Mouse (Mus musculus) cerebellum, postnatal 4 days (tissue): Measurements from ENCODE around the gene Col27a1.

ENCODE experiments used
- DNase-seq, 2 experiments: peaks; one replicate each; pipeline ENCODE4 v3.0.0; 2022; ENCODE audit warnings: low spot score in 2 of 2, mixed read lengths in 1 of 2

Col27a1 gene

DNA sequence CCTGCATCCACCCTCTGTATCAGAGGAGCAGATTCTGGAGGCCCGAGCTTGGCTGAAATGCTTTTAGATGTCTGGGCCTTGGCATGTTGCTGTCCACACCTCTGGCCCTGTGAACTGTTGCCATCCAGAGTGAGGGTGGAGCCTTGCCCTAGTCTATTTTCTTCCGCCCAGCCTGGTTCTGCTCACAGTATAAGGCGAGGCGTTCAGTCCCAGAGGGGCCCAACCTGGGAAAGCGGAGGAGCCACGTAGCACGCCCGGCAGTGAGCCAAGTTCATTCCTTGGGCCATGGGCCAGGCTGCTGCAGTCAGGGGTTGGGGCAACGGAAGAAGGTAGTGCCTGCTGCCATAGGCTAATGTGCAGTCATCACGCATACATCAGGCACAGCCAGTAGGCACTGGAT, 46.7 kb downstream of the Col27a1 start:
- no peak for DNase-seq

GRCm38 (mm10) chr4:63262941-63263340, 49.1 kb downstream of the Col27a1 start:
- no peak for DNase-seq

DNA sequence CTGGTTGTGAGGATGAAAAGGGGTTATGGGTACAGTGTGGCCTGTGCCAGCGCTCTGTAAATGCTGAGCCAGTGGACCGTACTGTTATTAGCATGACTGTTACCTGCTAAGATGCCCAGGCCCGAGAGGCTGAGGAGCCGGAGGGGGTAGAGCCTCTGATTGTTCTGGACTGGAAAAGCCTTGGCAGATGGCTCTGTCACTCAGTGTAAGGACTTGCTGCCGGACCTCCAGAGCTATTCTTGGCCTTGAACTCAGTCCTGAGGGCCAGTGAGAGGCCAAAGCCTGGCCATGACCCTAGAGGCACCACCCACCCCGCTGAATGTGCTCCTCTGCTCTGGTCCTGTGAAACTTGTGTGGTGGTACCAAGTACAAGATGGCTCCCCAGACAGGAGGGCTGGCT, 52.5 kb downstream of the Col27a1 start:
- DNase-seq = no peak

DNA sequence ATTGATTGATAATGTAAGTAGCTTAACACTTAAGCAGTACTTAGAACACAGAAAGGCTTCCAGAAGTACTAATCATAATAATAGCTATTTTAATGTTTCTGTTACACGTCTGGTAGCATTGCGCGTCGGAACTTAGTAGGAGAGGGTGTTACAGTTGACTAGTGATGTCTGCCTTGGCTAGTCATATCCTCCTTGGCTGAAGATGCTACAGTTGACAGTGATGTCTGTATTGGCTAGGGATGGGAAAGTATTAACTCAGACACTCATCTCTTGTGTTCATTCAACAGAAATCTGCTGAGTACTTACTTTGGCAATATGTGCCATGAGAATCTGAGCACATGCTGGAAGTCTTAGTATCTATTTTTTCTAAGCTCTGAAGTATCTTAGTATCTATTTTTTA, 53.3 kb downstream of the Col27a1 start:
- no peak for DNase-seq

GRCm38 (mm10) chr4:63267586-63267985, 53.8 kb downstream of the Col27a1 start:
- DNase-seq = peak in 1 of 2 experiments; percentile 32

GRCm38 (mm10) chr4:63268777-63269176, 55.0 kb downstream of the Col27a1 start:
- no peak for DNase-seq

- no peak for DNase-seq
These were observed 60.7 kb downstream of the Col27a1 start for GRCm38 (mm10) chr4:63274516-63274915.

DNA sequence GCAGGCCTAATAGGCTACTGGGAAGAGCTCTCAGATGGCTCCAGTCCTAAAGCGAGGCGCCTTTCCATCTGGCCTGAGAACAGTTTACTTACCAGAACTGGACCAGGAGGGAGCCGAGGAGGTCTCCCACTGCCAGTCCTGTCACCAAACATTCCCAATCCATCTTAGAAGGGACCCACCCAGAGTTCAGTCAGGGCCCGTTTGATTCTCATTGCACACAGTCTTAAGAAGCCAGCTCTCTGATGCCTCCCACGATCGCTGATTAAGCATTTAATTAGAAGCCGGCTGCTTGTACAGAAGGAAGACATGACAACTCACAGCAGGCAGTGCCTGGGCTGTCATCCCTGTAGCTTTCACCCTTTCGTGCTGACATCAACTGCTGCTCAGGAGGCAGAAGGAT, 61.4 kb downstream of the Col27a1 start:
- no peak for DNase-seq

- DNase-seq = no peak
These were observed 62.8 kb downstream of the Col27a1 start for GRCm38 (mm10) chr4:63276571-63276970.

DNA sequence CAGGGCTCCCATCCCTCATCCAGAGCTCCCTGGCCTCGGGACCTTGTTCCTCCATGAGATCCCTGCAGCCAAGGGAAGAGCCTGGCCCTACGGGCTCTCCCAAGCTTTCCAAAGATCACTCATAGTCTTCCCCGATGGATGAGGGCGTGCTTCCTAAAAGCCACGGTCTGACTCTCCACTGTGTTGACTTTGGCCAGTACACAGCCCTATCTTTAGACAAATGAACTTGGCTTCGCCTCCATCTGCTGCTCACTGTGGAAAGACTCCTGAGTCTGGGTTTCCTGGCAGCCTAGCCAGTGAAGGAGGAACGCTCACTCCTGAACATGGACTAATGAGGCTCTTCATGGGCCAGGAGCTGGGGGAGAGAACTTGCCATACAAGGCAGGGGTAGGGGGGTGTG, 65.0 kb downstream of the Col27a1 start:
- DNase-seq = no peak

DNA sequence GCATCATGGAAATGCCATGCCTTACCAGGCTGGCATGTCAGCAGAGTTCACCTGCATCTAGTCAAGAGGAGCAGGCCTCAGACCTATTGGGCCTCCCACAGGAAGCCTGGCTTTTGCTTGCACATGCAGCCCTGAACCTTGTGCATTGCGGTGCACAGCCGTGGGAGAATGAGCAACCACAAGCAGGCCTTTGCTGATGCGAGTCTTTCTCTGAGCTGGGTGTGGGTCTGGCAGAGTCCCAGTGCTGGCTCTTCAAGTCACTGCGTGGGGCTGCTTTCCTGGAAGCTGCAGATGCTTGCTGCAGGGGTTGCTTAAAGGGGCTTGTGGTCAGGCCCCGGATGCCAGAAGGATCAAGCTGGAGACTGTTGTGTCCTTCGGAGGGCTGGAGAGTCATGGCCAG, 67.9 kb downstream of the Col27a1 start:
- DNase-seq = no peak

- no peak for DNase-seq
These were observed 69.5 kb downstream of the Col27a1 start for GRCm38 (mm10) chr4:63283319-63283718.

DNA sequence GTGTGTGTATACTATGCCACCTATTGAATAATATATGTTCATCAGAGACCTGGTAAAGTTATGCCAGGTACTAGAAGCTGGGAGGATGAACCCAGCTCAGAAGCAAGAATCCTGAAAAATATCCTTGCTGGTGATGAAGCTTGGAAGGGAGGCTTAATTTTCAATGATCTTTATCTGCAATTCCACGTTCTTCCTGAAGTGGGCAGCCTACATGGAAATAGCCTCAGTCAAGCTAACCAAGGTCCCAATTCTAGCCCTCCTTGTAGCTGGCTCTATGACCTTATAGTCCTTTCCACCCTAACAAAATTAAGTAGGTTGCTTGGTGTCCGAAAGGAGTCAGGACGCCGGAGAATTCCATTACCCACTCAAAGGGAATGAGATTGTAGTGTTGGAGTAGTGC, 72.2 kb downstream of the Col27a1 start:
- DNase-seq = no peak

DNA sequence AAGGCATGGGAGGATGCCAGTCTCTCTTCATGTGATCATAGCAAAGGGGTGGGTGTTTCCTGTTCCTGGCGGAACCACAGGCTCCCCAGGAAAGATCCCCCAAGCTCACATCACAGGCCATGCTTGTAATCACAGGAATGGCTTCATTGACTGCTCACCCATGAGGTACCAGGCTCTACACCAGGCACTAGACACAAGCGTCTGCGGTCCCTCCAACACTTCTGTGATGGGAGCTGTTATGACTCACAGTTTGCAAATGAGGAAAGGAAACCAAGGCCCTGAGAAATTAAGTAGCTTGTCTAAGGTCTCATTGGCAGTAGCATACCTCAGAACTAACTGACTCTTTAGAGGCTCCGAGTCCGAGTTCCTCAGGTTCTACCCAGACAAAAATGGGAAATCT, 74.7 kb downstream of the Col27a1 start:
- no peak for DNase-seq

GRCm38 (mm10) chr4:63290081-63290480, 76.3 kb downstream of the Col27a1 start:
- DNase-seq = no peak

DNA sequence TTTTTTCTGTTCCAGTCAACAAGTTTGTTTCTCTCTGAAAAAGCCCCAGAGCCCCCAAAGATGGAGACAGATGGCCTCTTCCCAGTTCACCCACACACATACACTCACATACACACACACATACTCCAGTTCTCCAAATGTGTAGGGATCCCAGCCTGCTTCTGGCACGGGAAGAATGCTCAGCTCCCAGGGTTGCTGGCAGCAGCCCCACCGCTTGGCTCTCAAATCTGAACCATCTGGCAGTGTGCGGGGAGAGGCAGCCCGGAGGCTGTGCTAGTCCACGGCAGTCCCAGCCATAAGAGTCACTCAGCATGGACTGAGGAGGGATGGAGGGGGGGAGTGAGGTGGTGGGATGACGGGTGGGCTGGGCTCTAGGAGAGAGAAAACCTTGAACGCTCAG, 77.3 kb downstream of the Col27a1 start:
- DNase-seq = peak; percentile 71 to 95

DNA sequence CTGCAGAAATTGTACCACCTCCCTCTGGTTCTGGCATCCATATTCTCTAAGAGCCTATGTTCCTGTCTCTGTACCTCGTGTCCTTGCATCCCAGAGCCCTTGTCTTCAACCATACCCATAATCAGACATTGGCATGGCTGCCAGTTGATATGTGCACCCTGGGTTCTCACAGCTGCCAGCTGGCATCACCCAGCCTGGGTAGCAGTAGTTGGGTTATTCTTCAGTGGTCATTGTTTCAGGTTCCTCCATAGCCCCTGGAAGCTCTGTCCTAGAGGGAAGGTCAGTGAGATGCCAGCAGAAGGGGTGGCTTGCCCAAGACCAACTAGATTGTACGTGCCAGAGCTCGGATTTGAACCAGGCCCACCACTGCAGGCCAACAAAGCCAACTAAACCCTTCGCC, 77.9 kb downstream of the Col27a1 start:
- no peak for DNase-seq

- DNase-seq = no peak
These were observed 81.8 kb downstream of the Col27a1 start for GRCm38 (mm10) chr4:63295641-63296040.

DNA sequence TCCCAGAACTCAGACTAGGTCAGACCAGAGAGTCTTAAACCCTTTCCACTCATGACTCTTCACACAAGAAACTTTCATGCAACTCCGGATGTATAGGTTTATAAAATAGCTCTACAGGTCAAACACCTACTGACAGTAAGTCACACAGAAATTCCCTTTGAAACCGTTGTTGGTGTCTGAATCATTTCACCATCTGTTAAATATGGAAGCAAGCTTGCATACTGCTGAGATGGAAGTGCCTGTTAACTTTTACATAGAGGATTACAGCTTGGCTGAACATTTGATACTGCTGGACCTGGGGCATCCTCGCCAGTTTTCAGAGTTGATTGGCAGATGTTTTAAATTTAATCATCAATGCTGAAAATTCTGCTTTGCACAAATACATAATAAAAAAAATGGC, 82.5 kb downstream of the Col27a1 start:
- no peak for DNase-seq

DNA sequence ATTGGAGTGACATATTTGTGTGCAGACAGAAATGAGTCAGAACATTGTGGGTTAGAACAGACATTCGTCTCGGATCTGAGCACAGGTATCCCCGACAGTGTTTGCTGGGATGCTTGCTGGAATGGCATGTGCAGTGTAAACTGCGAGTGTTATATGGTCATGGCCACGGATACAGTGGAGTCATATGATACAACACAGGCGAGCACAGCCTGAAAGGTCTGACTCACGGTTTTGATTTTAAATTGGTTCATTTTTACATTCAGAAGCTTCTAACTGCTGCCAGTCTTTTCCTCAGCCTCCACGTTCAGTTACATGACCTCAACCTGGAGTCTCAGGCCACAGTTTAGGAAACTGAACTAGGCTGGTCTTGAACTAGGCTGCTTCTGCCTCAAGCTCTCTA, 83.1 kb downstream of the Col27a1 start:
- no peak for DNase-seq

- no peak for DNase-seq
These were observed 84.4 kb downstream of the Col27a1 start for GRCm38 (mm10) chr4:63298191-63298590.

- DNase-seq = peak in 1 of 2 experiments; percentile 32
These were observed 88.8 kb downstream of the Col27a1 start for GRCm38 (mm10) chr4:63302641-63303040.

DNA sequence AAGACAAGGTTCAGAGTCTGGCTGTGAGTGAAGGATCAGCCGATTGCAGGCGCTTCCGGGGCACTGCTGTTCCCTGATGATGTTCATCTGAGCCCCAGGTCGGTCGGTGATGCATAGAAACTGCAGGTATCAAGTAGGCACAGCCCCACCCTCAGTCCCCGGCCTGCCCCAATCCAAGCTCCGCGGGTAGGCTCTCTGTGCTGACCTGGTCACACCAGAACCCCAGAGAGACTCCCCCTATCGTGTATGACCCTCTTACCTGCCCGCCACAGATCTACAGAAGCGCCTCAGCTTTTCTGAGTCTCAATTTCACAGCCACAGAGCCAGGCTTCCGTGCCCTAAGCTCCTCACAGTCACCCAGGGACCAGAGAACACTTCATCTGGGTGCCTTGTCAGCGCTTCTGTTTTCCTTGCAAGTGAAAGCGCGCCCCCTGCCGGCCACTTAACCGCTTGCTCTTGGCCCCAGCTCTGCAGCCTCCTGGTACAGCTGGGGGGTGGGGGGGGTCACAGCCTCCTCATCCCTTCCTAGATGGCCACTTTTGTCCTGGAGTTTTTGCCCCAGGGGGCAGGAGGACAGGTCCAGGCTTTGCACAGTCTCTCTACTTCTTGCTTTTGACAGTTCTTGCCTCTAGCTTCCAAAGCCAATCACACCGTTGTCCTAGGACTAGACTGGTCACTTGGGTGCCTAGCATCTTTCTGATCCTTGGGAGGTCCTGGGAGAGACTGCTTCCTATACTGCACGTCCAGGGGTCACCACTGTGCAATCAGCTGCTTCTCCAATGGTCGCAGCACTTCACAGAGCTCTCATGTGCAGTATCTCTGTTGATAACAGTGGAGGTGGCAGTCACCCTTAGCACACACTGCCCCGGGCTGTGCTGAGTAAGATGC, 93.6 kb downstream of the Col27a1 start:
- peak; percentile 90 to 94 for DNase-seq

DNA sequence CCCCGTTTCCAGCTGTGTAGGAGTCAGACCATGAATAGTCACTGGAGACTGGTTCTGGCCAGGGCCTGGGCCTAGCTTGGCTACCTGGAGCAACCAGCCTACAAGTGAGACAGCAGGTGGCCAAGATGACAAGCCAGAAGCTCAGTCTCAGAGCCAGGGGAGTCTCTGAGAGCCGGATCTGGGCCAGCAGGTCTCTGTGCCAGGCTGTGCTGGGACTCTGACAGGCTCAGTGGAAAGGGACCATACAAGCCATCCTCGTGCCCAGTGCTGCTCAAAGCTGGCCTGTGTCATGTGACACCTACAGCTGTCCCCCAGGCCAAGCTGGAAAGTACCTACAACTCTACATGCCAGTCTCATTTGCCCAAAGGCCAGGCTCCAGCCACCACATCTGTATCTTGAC, 94.5 kb downstream of the Col27a1 start:
- DNase-seq = peak in 1 of 2 experiments; percentile 38
